Comparison of ENCODE assay signal across 8 mouse cellular contexts in the genomic region with DNA sequence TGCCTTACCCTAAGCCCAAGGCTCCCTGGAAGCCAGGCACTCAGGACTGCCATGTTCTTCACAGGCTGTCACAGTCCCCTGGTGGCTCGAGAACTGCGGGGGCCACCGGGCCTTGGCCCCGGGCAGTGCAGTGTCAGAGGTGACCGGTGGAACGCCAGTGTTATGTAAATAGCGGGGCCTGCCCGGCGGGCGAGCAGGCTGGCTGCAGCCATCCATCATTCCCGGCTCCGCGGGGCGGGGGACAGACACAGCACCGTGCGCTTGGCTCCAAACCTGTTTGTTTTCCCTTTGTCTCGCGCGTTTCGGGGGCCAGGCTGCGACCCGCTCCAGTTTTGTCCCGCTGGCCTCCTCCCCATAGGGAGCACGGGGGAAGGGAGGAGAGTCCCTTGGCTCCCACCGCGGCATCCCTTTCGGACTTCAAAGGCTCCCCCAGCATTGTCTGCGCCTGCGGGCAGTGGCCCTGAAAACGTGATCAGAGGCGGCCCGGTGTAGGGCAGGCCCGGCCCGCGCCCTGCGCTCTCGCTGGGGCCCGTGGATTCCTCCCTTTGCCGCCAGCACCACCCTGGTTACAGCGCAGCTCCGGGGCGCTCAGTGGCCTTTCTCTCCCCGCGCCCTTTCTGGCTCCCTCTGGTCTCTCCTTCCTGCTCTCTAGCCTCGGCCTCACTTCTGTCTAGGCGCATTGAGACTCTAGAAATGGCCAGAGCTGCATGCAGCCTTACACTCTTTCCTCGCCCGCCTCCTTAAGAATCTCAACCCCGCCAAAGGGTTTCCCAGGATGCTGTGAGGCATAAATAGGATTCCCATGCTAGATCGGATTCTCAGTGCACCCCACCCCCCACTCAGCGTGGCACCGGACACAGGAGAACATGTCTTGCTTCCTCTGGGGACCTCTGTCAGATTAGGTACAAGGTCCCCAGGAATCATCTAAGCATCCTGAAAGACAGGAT.
A peak's percentile ranks its signal among the peaks of the same experiment; 100 is the strongest.
DNase-seq lines count a peak whose midpoint lies in the region; ATAC-seq lines count a peak whose summit lies in the region.

No protein-coding gene starts in this region.

- no peaks in the 10 kb centered on the region for H3K9me3 ChIP-seq in heart, embryonic 10.5 days
- H3K9me3 ChIP-seq in hindbrain, embryonic 15.5 days: no peaks in the 10 kb centered on the region
- no peaks in the 10 kb centered on the region for H3K9me3 ChIP-seq in liver, embryonic 15.5 days (replicated peaks)
- no peaks in the 10 kb centered on the region for H3K9me3 ChIP-seq in stomach, embryonic 15.5 days

- H3K9ac ChIP-seq in hindbrain, embryonic 15.5 days: no peak overlapping the region
- H3K9ac ChIP-seq in liver, embryonic 15.5 days: no peak overlapping the region
- no peak overlapping the region for H3K9ac ChIP-seq in stomach, embryonic 15.5 days

- peak; percentile 63 for ATAC-seq in common myeloid progenitor, adult 5-6 weeks (replicated peaks; ENCODE audit: low read depth, poor library complexity, severe bottlenecking)
- ATAC-seq in hindbrain, embryonic 15.5 days (ENCODE audit: low FRiP score, low read depth): peak; percentile 65
- ATAC-seq in liver, embryonic 15.5 days (ENCODE audit: insufficient read depth): no peak
- ATAC-seq in stomach, embryonic 15.5 days (ENCODE audit: insufficient read depth, low FRiP score, low read depth): peak; percentile 60; the same call in 1 of the 2 replicates

- 6% methylated on average over 52 of the region's 52 CpGs for WGBS in heart, embryonic 10.5 days
- WGBS in hindbrain, embryonic 15.5 days: 2% methylated on average over 52 of the region's 52 CpGs
- WGBS in liver, embryonic 15.5 days (ENCODE audit: insufficient replicate concordance): 6% methylated on average over 52 of the region's 52 CpGs
- WGBS in stomach, embryonic 15.5 days: 9% methylated on average over 46 of the region's 52 CpGs

- no peaks in the 10 kb centered on the region for H3K36me3 ChIP-seq in heart, embryonic 10.5 days
- H3K36me3 ChIP-seq in hindbrain, embryonic 15.5 days: no peaks in the 10 kb centered on the region
- H3K36me3 ChIP-seq in liver, embryonic 15.5 days (replicated peaks): no peaks in the 10 kb centered on the region
- H3K36me3 ChIP-seq in stomach, embryonic 15.5 days: no peaks in the 10 kb centered on the region

- H3K4me3 ChIP-seq in heart, embryonic 10.5 days: peak overlapping the region; percentile 56
- H3K4me3 ChIP-seq in hindbrain, embryonic 15.5 days: peak overlapping the region; percentile 29
- H3K4me3 ChIP-seq in liver, embryonic 15.5 days (replicated peaks): peak overlapping the region; percentile 18; the same call in 1 of the 2 replicates
- H3K4me3 ChIP-seq in stomach, embryonic 15.5 days (replicated peaks): peak overlapping the region; percentile 31

- H3K27ac ChIP-seq in heart, embryonic 10.5 days: peak overlapping the region; percentile 89
- H3K27ac ChIP-seq in hindbrain, embryonic 15.5 days (replicated peaks): no peak overlapping the region
- no peak overlapping the region for H3K27ac ChIP-seq in liver, embryonic 15.5 days (replicated peaks)
- H3K27ac ChIP-seq in stomach, embryonic 15.5 days: no peak overlapping the region

- peak overlapping the region; percentile 60 for H3K4me2 ChIP-seq in hindbrain, embryonic 15.5 days
- peak overlapping the region; percentile 48 for H3K4me2 ChIP-seq in liver, embryonic 15.5 days
- H3K4me2 ChIP-seq in stomach, embryonic 15.5 days: peak overlapping the region; percentile 54

- DNase-seq in heart, embryonic 10.5 days (ENCODE audit: low spot score): no peak
- DNase-seq in heart, adult 9 months (ENCODE audit: low spot score in 2 of 2): no peak
- DNase-seq in layer of hippocampus, postnatal 10 days (ENCODE audit: low spot score in 2 of 2): no peak
- DNase-seq in layer of hippocampus, adult 18-20 months (ENCODE audit: low spot score in 2 of 2): no peak

- H3K27me3 ChIP-seq in heart, embryonic 10.5 days (ENCODE audit: insufficient read depth, poor library complexity, severe bottlenecking): peaks cover 81% of the 10 kb centered on the region
- peaks cover 79% of the 10 kb centered on the region for H3K27me3 ChIP-seq in hindbrain, embryonic 15.5 days
- peaks cover 92% of the 10 kb centered on the region for H3K27me3 ChIP-seq in liver, embryonic 15.5 days
- peaks cover 37% of the 10 kb centered on the region; the same call in 1 of the 2 replicates for H3K27me3 ChIP-seq in stomach, embryonic 15.5 days (replicated peaks)

- H3K4me1 ChIP-seq in heart, embryonic 10.5 days: peaks cover 76% of the 10 kb centered on the region
- peaks cover 28% of the 10 kb centered on the region for H3K4me1 ChIP-seq in hindbrain, embryonic 15.5 days (replicated peaks)
- H3K4me1 ChIP-seq in liver, embryonic 15.5 days (replicated peaks): no peaks in the 10 kb centered on the region
- H3K4me1 ChIP-seq in stomach, embryonic 15.5 days: peaks cover 11% of the 10 kb centered on the region
